Mouse (Mus musculus) Muller cell, postnatal 12 days (primary cell): Measurements from ENCODE around the gene Blmh.
A peak's percentile ranks its signal among the peaks of the same experiment; 100 is the strongest.

Experiments
- DNase-seq: peaks from one replicate; pipeline ENCODE4 v3.0.0-alpha.2; 2015; ENCODE audit errors: inconsistent ontology term

The Blmh gene

DNA sequence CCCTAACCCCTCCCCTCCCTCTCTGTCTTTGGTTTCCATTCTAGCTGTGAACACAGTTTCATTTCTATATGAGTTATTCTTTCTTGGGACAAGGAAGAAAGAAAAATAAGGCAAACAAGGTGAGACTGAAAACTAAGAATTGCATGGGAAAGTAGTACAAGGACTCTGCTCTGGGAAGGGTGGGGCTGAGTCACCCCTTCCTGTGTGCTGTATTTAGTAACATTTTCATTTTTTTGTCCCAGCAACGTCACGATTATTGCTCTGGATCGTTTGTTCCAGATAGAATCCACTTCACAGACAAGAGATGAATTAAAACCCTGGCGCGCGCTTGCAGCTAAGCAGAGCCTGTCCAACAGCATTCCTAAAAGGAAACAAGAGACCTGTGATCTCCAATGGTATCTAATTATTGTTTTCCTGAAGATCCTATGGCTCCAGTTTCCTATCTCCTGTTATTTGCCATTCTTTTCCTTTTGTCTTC lies at the start of gene Blmh:
Blmh (plus strand) TSS at position 51 of the 478 bp plus-strand sequence.
- no peak for DNase-seq

DNA sequence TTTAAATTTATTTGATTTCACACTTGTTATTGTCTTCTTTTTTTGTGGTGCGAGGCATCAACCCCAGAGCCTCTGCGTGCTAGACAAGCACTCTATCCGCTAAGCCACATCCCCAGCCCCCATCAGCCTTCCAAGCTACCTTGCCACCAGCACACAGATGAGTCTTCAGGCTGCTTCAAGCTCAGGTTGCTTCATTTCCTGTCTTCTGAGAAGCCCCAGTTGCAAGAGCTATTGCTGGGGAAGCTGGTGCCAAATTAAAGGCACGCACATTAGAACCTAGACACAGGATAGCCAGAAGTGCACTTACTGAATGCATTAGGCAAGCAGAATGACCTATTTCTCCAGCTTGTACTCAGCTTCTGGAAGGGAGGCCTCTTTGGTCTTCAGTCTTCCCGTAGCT lies 44.8 kb upstream of the Blmh start:
- no peak for DNase-seq

GRCm38 (mm10) chr11:76884451-76884850 lies 40.2 kb upstream of the Blmh start:
- DNase-seq = no peak

DNA sequence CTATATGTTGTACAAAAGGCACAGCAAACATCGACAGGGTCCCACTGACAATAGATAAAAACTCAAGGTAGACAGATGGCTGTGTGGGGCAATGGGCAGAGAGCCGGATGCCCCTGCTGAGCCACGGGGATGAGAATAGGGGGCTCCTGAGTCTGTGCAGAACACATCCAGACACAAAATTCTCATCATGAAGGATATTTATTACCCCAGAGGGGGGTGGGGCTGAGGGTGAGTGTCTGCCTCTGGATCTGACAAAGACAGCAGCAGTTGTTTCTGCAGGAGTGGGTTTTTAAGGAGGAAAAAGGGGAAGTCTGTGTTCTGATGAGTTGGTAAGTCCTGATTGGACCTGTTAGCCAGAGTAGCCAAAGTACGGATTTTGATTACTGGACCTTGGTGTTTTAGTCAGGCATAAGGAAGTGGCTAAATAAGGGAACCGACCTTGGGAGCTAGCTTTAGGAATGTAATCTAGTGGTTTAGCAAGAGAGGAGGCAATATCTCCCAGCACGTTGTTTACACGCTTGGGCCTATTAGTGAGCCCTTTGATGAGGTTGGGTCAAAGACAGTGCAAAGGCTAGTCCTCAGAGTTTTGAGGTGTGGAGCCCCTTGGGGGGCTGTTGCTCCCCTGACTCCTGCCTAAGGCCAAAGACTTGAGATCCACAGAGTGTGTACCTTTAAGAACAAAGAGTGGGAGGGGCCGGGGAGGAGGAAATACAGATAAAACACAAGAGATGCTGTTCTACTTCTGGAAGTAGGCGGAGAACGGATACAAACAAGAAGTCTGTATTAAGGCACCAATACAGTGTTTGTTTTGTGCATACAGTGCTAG lies 35.1 kb upstream of the Blmh start:
- peak; percentile 26 for DNase-seq

- DNase-seq = no peak
Observed at GRCm38 (mm10) chr11:76891171-76891570, 33.4 kb upstream of the Blmh start.

- DNase-seq = no peak
Observed at GRCm38 (mm10) chr11:76891738-76892349, 32.8 kb upstream of the Blmh start.

DNA sequence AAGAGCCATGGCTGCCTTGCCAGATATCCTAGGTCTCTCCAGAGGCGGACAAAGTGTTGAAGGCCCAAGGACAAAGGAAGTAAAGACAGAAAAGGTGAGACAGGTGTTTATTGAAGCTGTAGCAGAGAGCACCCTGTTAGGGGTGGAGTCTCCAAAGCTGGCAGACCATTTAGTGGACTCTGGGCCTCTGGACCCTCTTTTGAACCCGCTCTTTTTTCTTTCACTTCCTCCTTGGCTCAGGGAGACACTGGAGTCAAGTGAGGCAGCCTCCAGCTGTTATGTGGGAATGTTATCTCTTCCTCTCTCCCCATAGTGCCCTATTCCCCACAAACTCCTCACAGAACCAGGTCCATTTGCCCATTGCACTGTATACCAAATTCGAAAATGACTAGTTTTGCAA lies 31.6 kb upstream of the Blmh start:
- no peak for DNase-seq

DNA sequence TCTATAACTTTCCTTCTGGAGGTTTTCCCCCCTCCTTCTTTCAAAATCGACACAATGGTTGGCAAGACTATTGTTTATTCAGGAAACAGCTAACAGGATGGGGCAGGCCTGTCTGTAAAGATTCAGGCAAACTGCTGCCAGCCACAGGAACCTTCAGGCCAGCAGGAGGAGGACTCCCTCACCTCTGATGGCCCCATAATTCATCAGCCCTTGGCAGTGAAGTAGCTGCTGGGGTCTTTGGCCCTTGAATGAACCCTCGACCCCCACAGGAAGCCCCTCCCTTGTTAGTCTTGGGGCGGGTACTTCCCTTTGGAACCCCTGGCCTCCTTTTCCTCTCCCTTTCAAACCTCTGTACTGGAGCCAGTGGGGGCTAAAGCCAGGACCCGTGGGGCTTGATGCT lies 31.0 kb upstream of the Blmh start:
- DNase-seq = peak; percentile 13

GRCm38 (mm10) chr11:76894240-76894639 lies 30.4 kb upstream of the Blmh start:
- DNase-seq = peak; percentile 63

GRCm38 (mm10) chr11:76896360-76896759 lies 28.2 kb upstream of the Blmh start:
- DNase-seq = no peak

GRCm38 (mm10) chr11:76897126-76897525 lies 27.5 kb upstream of the Blmh start:
- DNase-seq = no peak

- DNase-seq = peak; percentile 13
Observed at GRCm38 (mm10) chr11:76897871-76898270, 26.7 kb upstream of the Blmh start.

DNA sequence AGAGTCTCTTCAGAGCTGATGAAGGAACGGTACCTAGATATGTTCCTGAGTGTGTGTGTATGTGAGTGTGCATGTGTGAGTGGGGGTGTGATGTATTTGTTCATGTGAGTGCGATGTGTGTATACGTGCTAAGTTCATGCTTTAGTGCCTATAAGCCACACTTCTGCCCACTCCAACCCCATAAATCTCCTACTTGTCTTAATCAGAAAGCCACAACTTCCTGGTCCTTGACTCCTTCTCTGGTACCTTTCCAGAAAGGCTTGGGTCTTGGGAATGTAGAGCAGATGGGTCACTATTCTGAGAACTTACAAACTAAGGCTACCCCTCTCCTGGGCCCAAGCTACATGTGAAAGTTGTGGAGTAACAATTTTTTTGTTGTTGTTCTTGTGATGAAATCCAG lies 25.9 kb upstream of the Blmh start:
- no peak for DNase-seq

DNA sequence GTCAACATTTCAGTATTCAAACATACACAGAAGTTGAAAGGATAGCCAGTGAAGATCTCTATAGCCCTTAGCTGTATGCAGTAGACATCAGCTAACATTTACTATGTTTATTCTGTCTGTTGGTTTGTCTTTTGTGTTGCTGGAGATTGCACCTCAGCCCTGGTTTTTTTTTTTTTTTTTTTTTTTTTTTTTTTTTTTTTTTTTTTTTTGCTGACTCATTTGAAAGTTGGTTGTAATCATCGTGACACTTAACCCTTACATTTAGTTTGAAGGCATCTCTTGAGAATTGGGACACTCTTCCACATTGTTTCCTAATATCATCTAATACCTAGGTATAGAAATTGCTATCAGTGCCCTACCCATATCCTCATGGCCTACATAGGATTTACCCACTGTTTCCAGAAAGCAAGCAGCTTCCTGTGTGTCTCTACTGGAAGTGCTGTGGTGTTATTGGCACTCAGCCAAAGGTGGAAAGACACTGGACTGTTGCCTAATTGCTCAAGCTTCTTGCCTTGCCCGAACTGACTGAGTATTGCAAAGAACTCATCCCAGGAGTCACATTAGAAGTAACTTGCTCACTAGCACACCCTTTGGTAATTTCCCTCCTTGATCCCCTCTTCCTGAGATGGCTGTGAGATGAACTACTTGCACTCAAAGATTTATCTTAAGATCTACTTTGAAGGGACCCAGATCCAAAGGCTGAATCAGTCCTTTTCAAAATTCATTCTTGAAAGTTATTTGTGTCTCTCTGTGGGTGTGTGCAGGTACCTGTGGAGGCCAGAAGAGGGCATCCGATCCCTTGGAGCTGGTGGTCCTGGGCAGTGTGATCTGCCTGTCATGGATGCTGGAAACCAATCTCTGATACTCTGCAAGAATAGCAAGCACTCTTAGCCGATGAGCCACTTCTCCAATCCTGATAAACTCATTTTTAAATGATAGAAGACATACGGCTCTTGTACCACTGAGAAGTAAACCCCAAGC lies 24.6 kb upstream of the Blmh start:
- peak; percentile 74 for DNase-seq

- no peak for DNase-seq
Observed at GRCm38 (mm10) chr11:76901579-76902361, 22.8 kb upstream of the Blmh start, which contains the start of gene Tmigd1. Gene Tmigd1 (plus strand): TSS chr11:76902159.

DNA sequence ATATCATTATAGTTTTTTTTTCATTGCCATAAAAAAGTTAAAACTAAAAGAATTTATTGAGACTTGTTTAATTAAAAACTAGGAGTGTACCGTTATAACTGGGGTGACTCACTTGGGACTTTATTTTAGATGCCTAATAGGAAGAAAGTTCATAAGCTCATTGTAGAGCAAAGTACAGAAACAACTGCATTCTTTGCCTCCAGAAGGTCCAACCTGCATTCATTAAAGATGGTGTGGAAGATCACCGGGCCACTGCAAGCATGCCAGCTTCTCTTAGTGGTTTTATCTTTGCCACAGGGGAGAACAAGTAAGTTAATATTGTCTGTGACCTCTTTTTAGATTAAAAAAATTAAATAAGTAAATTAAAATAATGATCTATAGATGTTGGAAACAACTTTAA lies 20.3 kb upstream of the Blmh start:
- no peak for DNase-seq

DNA sequence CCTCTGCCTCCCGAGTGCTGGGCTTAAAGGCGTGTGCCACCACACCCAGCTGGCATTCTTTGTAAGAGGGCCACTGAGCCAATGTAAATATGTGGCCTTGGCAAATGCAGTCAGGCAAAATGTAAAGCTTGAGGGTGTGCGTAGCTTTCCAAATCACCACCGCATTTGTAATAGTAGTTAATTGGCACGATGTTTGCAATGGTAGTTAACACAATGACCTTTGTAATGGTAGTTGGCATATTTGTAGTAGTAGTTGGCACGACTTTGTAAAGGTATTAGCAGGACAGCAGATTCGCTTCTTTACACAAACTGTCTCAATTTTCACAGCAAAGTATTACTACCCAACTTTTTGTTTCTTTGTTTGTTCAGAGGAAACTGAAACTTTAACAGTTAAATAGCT lies 16.0 kb upstream of the Blmh start:
- DNase-seq = no peak

- DNase-seq = peak; percentile 56
Observed at GRCm38 (mm10) chr11:76911325-76912054, 13.1 kb upstream of the Blmh start.

GRCm38 (mm10) chr11:76912055-76912395 lies 12.6 kb upstream of the Blmh start:
- peak; percentile 47 for DNase-seq

- peak; percentile 20 for DNase-seq
Observed at GRCm38 (mm10) chr11:76914366-76914765, 10.2 kb upstream of the Blmh start.
